Mouse (Mus musculus) bone marrow macrophage, adult 2 months (primary cell): Measurements from ENCODE around the gene Nek6.

Experiments
- CTCF ChIP-seq: IDR thresholded peaks from 2 replicates; pipeline ENCODE4 v1.5.1; 2012; ENCODE audit warnings: low read depth, mild to moderate bottlenecking, low read length, moderate library complexity
- POLR2A ChIP-seq: IDR thresholded peaks from 2 replicates; pipeline ENCODE4 v1.6.1; 2012; ENCODE audit warnings: mild to moderate bottlenecking, low read depth, low read length, borderline replicate concordance

- TF ChIP-seq CTCF (no peak), POLR2A (no peak)
These were observed 34.0 kb upstream of the Nek6 start for GRCm38 (mm10) chr2:38477497-38477873.
